Mouse (Mus musculus) spleen, adult 12 weeks (tissue): Measurements from ENCODE around the gene Adamtsl5.
A peak's percentile ranks its signal among the peaks of the same experiment; 100 is the strongest.

ENCODE experiments used
- DNase-seq: peaks from one replicate; pipeline ENCODE4 v3.0.0; 2022; ENCODE audit warnings: low spot score

Gene Adamtsl5

GRCm38 (mm10) chr10:80348244-80348781, at the start of gene Adamtsl5:
Gene Adamtsl5 (minus strand): TSS chr10:80348412.
- DNase-seq, result peak; percentile 70

- DNase-seq, result no peak
Observed at GRCm38 (mm10) chr10:80397524-80398173, 49.4 kb upstream of the Adamtsl5 start.

- no peak for DNase-seq
Observed at GRCm38 (mm10) chr10:80396822-80397523, 48.8 kb upstream of the Adamtsl5 start.

GRCm38 (mm10) chr10:80395025-80395627, 46.9 kb upstream of the Adamtsl5 start:
- no peak for DNase-seq

GRCm38 (mm10) chr10:80392687-80393086, 44.5 kb upstream of the Adamtsl5 start:
- no peak for DNase-seq

- no peak for DNase-seq
Observed at GRCm38 (mm10) chr10:80390697-80391096, 42.5 kb upstream of the Adamtsl5 start.

GRCm38 (mm10) chr10:80389185-80389708, 41.0 kb upstream of the Adamtsl5 start:
- DNase-seq, result no peak

- DNase-seq, result no peak
Observed at GRCm38 (mm10) chr10:80388731-80389130, 40.5 kb upstream of the Adamtsl5 start.

- peak; percentile 63 for DNase-seq
Observed at GRCm38 (mm10) chr10:80387522-80387959, 39.3 kb upstream of the Adamtsl5 start, which contains the start of gene Mex3d. Gene Mex3d (minus strand): TSS chr10:80387659.

GRCm38 (mm10) chr10:80386735-80387471, 38.7 kb upstream of the Adamtsl5 start:
- no peak for DNase-seq

- DNase-seq, result no peak
Observed at GRCm38 (mm10) chr10:80385811-80386734, 37.9 kb upstream of the Adamtsl5 start.

GRCm38 (mm10) chr10:80385310-80385709, 37.1 kb upstream of the Adamtsl5 start:
- DNase-seq, result no peak

- no peak for DNase-seq
Observed at GRCm38 (mm10) chr10:80384709-80385108, 36.5 kb upstream of the Adamtsl5 start.

GRCm38 (mm10) chr10:80384115-80384639, 36.0 kb upstream of the Adamtsl5 start:
- DNase-seq, result no peak

- DNase-seq, result no peak
Observed at GRCm38 (mm10) chr10:80383431-80383830, 35.2 kb upstream of the Adamtsl5 start.

GRCm38 (mm10) chr10:80382641-80383365, 34.6 kb upstream of the Adamtsl5 start:
- no peak for DNase-seq

- DNase-seq, result no peak
Observed at GRCm38 (mm10) chr10:80377716-80378115, 29.5 kb upstream of the Adamtsl5 start.

- peak; percentile 82 for DNase-seq
Observed at GRCm38 (mm10) chr10:80376160-80376559, 27.9 kb upstream of the Adamtsl5 start.

GRCm38 (mm10) chr10:80374063-80374462, 25.9 kb upstream of the Adamtsl5 start:
- no peak for DNase-seq

GRCm38 (mm10) chr10:80372706-80373105, 24.5 kb upstream of the Adamtsl5 start:
- DNase-seq, result no peak
